Mouse (Mus musculus) left cerebral cortex, postnatal 14 days (tissue): ENCODE measurements at regions not wholly inside any gene's neighbourhood (a gene's known extent, or its start where the extent isn't known, plus 50 kb on each side); places are given as distances from the start of the nearest gene placed in this dataset.

Experiments used
- DNase-seq, 2 experiments: peaks; one replicate each; pipeline ENCODE4 v3.0.0; 2021 to 2022; ENCODE audit warnings: low spot score in 2 of 2, mixed read lengths in 1 of 2
- intact Hi-C: fragments of 180-260 bp; cut with DNase I; formaldehyde crosslinking; loops from one replicate; pipeline ENCODE4 v1.15.1; 2025

GRCm38 (mm10) chr16:47289730-47290129 is 791.4 kb upstream of the Nectin3 start:
- DNase-seq = no peak
- intact Hi-C loops = no loop called here

DNA sequence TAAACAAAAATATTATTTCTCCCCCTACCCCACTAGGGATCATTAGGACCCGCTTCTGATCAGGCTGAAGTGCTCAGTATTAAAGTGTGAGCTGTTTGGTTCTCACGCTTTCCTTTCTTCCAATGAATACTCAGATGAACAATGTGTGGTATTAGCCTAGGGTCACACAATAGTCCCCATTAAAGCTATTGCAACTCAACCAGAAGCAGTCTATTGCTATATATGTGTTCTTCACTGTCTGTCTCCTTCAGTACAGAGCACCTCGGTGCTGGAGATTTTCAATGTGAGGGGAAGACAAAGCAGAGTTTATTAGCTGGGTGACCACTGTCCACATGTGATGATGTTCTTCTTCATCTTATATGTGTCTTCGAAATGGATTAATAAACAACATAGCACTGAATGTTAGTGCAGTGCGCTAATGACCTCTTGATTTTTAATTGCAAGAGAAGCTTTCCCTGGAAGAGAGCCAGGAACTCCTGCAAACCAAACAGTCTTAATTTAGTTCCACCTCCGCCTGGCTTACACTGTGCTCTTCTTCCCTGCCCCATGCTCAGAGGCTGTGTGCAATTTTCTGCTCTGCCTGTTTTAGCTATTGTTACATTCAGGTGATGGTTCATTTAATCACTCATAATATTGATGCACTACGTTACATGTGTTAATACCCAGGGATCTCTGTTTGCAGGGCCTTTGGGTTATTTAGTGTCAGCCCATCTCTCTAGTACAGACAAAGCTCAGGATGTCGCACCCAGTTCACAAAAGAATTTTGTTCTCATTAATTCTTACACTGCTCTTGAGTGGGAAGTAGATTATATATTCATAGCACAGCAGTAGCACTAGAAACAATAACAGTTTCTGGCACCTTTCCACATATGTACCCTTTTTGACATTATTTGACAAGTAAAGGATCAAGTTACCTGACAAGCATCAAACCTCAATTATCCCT is 768.7 kb upstream of the Nectin3 start:
- intact Hi-C loops = no loop called here
- peak; percentile 7 to 12 for DNase-seq
